Mouse (Mus musculus): ENCODE measurements at regions not wholly inside any gene's neighbourhood (a gene's known extent, or its start where the extent isn't known, plus 50 kb on each side); places are given as distances from the start of the nearest gene placed in this dataset.

DNA sequence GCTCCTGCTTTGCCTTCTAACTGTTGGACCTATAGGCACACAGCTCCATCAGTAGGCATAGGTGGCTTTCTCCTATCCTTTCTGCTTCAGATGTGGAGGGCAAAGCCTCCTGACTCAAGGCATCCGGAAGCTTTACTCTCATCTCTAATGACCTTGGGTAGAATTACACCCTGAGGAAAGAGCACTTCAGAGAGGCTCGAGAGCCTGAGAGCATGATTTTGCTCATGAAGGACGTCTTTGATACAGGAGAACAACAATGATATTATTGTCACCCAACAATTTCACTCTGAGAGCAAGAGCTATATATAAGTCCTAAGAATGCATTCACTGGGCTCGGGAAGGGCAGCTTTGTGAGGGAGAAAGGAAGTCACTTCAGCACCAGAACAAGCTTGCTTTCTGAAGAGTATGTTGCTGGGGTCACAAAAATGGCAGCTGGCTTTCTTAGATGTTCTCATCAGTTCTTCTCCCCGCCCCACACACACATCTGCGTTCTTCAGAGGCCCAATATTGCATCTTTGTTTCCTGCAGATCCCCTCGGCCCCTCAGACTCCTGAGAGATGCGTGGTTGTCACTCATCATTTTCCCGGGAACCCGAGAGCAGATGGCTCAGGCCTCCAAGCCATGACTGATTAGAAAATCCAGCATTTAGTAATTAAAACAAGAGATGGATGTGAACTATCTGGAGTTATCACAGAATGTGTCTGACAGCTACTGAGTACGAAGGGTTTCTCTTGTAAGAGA is 110.7 kb upstream of the Tgfbr2 start:
- no peak for DNase-seq (ENCODE audit: low spot score)

DNA sequence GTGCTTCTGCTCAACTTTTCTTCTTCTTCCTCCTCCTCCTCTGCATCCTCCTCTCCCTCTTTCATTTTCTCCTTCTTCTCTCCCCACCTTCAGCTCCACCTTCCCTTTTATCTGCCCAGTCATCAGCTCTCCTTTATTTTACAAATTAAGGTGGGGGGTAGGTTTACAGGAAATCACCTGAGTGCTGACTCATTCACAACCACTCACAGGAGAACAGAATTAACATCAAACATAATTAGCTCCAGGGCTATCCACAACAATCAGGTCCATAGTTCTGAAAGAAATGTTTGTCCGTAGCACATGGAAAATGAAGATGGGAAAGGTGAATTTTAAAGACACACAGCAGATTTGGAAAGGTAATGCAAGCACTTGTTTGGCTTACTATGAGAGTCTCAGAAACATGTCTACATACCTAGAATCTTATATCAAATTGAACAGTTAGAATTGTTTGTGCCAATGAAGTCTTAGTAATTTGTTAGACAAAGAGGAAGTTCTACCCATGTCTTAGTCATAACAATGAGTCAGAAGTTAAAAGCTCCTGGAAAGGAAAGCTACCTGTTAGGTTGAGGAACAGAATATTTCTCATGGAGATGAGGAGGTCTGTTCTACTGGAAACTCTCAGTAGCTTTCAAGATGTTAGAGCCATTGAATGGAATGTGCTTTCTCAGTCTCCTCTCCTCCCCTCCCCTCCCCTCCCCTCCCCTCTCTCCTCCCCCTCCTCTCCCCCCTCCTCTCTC is 108.8 kb upstream of the Tgfbr2 start:
- DNase-seq (ENCODE audit: low spot score): no peak

DNA sequence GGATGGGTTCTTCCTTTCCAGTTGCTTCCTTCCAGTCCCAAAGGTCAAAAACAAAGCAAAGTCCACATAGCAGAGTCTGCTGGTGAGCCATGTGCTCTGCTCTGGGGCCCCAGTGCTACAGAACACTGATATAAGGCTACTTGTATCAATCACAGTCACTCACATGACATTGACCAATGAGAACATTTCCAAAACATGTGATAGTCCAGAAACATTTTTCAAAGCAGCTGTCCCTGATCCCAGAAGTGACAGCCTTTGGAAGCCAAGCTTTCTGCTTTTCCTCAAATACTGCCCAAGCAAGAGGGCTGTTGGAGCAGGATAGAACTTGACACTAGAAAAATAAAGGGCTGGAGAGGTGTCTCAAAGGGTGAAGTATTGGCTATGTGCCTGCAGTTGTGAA is 106.5 kb upstream of the Tgfbr2 start:
- DNase-seq (ENCODE audit: low spot score): peak; percentile 80

DNA sequence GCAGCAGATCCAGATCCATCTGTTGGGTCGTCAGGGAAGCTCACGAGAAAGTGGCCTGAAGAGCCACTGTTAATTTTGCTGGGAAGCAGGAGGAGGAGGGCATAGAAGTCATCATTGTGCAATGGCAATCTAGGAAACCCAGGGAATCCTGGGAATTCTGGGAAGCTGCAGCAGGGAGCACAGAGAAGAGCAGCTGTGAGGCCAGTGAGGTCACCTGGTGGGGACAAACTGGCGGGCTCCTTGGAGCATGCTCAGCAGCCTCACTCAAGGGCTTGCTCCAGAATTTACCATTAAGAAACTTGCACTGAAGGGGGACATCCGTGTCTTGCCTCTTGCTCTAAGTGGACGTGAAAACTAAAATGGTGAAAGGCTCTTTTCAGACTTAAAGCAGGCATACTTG is 105.0 kb upstream of the Tgfbr2 start:
- DNase-seq (ENCODE audit: low spot score): no peak

DNA sequence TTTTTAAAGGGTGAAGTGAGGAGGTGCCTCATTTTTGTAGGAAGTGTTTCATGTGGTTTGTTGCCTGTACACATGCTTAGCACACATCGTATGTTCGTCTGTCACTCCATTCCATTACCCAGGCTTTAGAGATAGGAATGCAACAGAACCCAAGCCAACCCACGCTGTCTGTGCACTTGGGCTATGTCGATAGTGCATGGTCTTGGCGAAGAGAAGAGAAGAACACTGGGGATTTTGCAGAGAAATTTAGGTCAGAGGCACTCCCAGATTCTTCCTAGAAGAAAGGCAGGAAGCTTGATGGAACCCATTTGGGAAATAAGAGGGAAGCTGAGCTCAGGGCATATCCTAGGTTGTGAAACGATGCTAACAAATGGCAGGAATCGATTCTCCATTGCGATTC is 103.7 kb upstream of the Tgfbr2 start:
- peak; percentile 38 for DNase-seq (ENCODE audit: low spot score)

DNA sequence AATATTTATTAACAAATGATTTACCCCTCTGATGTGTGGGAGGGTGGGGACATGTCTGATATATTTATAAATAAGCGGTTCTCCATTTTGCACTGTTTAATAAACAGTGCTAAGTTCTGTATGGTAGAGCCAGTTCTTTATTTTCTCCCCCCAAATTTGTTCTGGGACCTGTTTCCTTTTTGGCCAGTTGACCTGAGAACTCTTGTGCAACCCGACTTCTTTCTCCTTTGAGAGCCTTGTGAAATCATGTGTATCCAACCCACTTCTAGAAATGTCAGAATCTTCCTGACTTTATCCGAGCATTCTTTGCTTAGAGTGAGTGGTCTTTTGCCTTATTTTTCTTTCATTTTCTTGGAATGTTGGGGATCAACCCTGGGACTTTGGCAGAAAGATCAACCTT is 102.6 kb upstream of the Tgfbr2 start:
- DNase-seq (ENCODE audit: low spot score): peak; percentile 53

DNA sequence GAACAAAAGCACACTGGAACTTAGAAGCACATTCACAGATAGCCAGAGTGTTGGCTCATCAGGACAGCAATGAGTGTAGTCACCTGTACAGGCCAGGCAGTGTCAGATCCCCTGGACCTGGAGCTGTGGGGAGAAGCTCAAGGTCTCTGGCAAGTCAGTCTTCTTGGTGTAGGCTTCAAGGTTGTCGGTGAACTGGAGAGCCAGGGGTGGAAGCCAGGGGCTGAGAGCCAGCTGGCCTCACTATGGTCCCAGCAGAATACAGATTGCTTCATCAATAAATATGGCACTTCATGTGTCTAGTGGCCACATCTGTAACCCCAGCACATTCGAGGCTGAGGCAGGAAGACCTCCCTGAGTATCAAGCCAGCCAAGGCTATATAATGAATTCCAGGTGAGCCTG is 101.0 kb upstream of the Tgfbr2 start:
- no peak for DNase-seq (ENCODE audit: low spot score)

DNA sequence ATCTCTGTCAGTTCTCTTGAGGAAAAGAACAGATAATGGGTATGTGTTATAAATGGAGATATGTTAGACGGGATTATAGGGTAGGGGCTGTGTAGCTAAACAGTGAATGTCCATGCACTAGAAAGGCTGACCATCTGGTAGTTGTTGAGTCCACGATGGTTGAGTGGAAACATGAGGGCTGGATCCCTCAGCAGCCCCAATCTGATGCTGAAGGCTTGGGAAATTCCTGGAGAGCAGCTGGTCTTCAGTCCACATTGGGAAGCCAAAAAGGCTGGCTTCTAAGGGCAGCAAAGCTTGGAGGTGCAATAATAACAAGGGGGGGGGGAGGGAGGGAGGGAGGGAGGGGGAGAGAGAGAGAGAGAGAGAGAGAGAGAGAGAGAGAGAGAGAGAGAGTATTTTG is 97.3 kb upstream of the Tgfbr2 start:
- no peak for DNase-seq (ENCODE audit: low spot score)

DNA sequence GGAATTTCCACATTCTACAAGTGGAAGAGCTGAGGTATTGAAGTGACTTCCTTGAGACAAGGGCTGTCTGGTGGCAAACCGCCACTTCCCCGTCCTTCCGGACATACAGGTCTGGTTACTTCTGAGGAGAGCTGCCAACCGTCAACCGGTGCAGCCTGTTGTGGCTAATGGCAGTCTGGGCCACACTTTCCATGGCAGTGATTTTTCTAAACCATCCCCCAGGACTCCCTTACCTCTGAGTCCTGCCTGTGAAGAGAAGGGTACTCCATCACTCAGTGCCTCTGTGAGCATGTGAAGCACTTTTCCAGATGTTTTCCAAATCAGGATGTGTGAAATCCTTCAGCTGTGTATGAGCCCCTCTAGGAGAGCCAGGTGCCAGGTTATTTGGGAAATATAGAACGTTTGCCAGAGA is 95.3 kb upstream of the Tgfbr2 start:
- no peak for DNase-seq (ENCODE audit: low spot score)

DNA sequence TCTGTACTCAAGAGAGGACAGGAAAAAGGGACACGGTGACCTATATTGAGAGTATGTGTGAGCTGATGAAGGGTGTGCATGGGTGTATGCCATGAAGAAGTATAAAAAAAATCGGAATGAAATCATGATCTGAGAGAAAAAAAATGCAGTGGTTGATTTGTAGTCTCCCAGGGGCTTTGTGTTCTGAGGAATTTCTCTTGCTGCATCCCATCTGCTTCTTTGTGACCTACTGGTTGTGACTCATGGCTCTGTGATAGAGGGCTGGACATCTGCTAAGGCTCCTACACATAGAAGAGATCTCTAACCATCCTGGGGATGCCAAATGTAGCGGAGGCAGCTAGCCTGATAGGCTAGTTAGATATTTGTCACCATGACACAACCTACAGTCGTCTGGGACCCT is 92.3 kb upstream of the Tgfbr2 start:
- DNase-seq (ENCODE audit: low spot score): peak; percentile 49

DNA sequence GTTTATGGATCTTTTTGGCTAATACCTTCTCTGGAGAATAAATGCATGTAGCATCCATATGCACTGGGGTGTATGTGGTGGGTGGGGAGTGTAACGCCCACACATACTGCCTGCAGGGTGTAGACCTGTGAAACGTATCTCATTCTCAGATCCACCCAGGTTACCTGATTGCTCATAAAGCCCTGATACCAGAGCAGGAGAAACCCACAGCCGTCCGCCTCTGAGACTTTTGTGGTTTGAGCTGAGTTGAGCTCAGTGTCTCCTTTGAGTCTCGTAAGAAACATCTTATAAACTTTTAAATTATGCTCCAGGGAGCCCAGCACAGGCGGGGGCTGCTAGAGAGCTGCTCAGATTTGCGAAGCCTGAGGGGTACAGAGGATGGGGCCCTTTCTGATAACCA is 88.7 kb upstream of the Tgfbr2 start:
- no peak for DNase-seq (ENCODE audit: low spot score)

DNA sequence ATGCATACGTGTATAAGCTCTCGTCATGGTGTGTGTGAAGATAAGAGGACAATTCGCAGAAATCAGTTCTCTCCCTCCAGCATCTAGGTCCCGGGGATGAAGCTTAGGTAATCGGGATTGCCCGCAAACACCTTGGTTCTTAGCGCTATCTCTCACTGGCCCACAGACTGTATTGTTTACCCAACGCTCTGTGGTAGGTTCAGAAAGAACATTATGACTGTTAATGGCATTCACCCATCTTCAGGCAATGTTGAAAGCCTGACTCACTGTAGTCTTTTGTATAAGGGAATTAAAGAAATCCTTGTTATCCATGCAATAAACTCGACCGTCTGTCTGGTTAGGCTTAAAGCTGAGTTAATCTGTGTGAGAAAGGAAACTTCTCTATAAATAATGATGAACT is 84.4 kb upstream of the Tgfbr2 start:
- no peak for DNase-seq (ENCODE audit: low spot score)

DNA sequence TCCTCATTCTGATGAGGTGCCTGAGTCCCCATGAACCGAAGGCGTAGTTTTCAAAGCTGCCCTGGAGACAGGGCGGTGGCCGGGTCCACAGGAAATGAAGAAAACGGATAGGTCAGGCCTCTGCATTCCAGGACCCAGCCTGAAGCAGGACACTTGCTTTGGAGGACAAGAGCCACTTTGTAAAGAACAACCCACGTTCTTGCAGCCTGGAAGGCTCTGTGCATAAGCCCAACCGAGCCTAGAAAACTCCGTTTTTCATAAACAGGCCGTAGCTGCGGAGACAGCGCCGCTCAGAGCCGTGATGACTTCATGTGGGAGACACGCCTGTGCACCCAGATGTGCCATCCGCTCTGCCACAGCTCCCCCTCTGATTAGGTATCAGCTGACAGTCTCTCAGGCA is 78.4 kb upstream of the Tgfbr2 start:
- peak; percentile 50 for DNase-seq (ENCODE audit: low spot score)

DNA sequence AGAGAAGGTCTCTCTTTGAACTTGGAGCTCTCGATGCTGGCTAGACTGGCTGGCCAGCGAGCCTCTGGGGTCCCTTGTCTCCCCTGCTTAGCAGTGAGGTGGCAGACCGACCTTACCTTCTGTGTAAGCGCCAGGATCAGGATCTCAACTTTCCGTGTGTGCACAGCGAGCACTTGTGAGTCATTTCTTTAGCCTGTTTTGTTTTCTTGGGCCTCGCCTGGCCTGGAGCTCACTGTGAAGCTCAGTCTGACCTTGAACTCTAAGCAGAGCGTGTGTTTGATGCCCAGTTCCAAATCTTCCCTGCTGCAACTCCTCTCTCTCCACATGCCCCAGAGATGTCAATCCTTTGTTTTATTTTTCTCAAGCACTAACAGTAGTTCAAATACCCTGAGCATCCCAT is 77.6 kb upstream of the Tgfbr2 start:
- no peak for DNase-seq (ENCODE audit: low spot score)

DNA sequence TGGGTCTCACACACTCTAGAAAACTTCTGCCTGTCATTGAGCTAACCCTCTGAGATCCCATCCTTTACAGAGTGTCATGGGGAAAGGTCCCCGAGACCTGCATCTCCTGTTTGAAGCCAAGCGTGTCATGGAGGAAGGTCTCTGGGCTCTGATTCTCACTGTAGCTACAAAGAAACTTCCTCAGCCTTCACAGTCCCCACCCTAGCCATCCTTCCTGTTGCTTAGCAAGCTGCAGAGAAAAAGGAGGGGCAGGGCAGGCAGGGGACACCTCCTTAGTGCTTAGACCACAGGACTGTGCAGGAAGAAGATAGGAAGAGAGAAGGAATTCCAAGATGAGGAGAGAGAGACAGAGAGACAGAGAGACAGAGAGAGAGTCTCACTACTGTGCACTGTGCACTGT is 74.6 kb upstream of the Tgfbr2 start:
- no peak for DNase-seq (ENCODE audit: low spot score)

DNA sequence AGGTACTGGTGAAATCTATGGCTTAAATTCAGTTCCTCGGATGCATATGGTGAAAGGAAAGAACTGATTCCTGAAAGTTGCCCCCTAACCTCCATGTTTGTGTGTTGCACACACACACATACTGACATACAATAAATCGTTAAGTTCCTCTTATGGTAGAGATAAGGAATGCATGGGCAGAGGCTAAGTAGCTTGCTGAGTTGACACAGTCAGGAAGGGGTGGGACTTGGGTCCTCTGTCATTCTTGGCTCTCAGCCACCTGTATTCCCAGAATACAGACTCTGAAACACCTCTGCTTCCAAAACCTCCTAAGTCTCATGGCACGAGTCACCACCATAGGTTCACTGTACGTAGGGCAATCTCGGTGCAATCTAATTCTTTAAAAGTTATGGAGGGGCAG is 70.0 kb upstream of the Tgfbr2 start:
- DNase-seq (ENCODE audit: low spot score): no peak

DNA sequence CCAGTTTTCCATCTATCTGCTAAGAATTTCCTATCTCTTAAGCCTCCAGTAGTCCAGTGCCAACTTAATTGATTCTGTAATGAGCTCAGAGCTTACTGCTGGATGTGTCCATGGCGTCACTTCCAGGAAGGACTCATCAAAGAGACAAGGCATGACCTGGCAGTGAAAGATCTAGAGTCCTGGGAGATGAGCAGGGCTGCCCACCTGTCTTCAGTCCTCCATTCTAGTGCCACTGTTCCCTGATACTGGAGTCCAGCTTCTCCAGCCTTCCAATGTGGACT is 69.4 kb upstream of the Tgfbr2 start:
- no peak for DNase-seq (ENCODE audit: low spot score)

DNA sequence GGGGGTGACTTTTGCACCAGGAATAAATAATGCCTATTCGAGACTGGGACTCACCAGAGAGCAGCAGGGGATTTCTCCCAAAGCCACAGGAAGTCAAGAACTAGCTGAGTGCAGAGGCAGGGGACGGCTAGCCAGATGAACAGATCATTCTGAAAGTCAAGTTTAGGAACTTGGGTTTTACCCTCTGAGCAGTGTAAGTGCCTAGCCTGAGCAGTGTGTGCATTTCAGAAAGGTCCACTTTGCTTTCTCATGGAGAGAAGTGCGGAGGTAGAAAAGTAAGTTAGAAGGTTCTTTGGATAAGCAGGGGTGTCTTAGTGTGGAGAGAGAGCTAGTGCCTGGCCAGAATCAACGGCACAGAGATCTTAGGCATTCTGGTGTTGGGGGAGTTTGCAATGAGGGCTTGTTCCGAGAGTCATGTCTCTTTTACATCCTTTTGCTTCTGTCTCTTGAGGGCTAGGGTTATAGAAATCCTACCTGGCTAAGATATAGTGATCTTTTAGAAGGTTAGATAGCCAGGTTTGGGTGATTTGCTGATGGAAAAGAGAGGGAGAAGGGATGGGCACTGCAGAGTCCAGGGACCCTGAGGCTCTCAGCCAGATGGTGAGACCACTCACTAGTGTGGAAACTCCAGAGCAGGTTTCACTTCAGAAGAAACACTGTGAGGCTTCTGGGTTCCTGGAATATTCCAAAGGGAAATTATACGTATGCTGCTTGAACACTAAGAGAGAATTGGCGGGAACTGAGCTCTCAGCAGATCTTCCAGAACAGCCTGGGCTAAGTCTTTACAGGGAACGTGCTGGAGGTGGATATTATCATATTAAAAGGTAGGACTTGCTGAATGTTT is 68.8 kb upstream of the Tgfbr2 start:
- DNase-seq (ENCODE audit: low spot score): no peak

DNA sequence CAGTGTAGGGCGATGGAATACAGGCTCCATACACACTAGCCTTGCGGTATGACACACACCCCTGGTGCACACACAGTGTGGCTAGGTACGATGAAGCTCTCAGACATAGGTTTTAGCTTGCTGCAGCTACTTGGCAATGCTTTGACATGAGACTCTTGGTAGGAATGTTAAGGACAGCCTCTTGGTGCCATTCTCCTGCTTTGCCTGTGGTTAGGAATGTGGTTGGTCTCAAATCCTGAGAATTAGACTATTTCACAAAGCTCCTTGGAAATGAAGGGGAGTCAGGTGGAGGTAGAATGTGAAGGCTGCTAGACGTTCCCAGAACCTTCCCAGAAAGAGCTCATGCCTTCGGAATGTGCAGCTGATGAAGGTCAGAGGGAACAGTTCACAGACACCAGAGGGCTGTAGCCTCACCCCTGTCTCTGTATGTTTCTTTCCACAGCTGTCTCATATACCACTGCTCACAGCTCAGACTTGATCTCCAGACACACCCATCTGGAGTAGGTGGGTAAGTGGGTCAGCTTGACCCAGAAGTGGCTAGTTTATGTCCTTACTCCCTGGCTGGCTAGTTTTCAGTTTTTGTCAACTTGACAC is 66.9 kb upstream of the Tgfbr2 start:
- DNase-seq (ENCODE audit: low spot score): no peak

DNA sequence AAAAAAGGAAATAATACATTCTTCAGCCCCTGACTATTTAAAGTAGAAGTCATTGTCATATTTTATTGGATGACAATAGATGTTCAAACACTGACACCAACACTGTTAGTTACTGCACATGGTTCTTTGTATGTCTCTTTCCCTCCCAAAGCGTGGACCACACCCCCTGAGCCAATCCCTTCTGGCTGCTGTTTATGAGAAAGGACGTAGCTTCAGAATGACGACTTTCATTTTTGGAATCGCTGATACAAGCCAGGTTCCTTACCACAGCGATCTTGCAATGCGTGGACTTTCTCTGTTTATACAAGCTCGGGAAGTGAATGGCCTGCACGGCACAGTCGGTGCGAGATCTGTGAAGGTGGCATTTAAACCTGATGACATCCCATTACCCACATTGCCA is 66.1 kb upstream of the Tgfbr2 start:
- DNase-seq (ENCODE audit: low spot score): no peak

DNA sequence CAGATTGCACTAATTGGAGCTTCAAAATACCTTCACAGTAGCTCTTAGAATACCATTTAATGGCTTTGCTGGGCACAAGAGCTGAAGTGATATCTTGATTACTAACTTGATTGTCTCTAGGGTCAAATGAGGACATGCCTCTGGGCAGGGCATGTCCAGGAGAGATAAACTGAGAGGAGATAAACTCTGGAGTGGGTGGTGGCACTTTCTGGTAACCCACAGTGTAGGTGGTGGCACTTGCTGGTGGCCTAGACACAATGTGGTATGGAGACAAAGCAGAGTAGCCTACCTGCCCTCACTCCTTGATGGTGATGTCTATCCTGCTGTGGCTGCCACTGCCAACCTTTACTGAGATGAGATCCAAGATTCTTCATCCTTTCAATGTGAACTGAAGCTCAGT is 61.7 kb upstream of the Tgfbr2 start:
- no peak for DNase-seq (ENCODE audit: low spot score)

DNA sequence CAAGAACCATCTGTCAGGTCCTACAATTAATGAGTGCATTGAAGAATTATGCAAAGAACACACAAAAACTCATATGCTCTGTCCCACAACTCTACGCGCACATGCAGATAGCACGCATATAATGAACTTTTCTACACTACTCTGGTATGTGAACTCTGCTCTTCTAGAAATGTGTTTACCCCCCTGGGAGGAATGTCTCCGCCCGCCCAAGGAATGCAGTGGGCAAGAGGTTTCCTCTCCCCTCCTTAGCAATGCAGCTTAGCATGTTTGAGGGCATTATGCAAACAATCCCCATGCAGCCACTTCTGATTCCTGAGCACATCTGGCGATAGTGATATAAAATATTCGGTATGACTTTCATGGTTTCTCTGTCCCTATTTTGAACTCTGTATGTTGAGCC is 59.0 kb upstream of the Tgfbr2 start:
- no peak for DNase-seq (ENCODE audit: low spot score)

DNA sequence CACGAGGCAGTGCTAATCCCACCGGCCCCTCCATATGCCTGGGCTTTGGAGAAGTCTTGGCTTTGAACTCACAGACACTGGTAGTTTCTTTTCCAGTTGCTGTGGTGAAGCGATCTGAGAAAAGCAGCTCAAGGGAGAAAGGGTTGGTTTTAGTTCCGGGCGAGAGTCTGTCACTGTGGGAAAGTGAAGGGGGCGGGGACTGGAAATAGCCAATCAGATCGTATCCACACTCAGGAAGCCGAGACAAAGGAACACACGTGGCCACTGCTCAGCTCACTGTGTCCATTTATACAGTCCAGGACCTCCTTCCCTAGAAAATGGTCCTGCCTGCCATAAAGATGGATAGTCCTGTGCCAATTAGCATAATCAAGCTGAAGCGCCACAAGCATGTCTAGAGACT is 57.2 kb upstream of the Tgfbr2 start:
- DNase-seq (ENCODE audit: low spot score): no peak
